Mouse (Mus musculus): ENCODE results near the gene Rbfox3. TPM values are rescaled to one million over a fixed set of nuclear protein-coding genes. Genes with fewer than 3 reads are reported as not detected.

Gene Rbfox3
- 0.76 and 0.85 TPM in 2 replicates for polyA plus RNA-seq (2015; fragmentation: Nextera tagmentation; extraction: Ambion mirVana)

GRCm38 (mm10) chr11:118911307-118912070 lies at the start of gene Rbfox3:
Gene Rbfox3, minus strand, starts transcription at chr11:118911597.
- H3K27ac ChIP-seq (replicated peaks), result no peak within 1 kb of the TSS
- H3K9ac ChIP-seq (ENCODE audit: low read length), result no peak within 1 kb of the TSS
- no peak within 1 kb of the TSS for H3K4me2 ChIP-seq (replicated peaks; ENCODE audit: low read depth)
- no peaks in the 10 kb centered on the region for H3K4me1 ChIP-seq (replicated peaks; ENCODE audit: control insufficient read depth, insufficient read depth)
- DNase-seq (ENCODE audit: low spot score) (no peak), ATAC-seq (ENCODE audit: low FRiP score, low TSS enrichment) (no peak)
- H3K36me3 ChIP-seq (ENCODE audit: control insufficient read depth, insufficient read depth, low read length), result no peaks in the 10 kb centered on the region
- no peak within 1 kb of the TSS for H3K4me3 ChIP-seq (ENCODE audit: low read depth, low read length)
- no peaks in the 10 kb centered on the region for H3K9me3 ChIP-seq (ENCODE audit: control insufficient read depth, low read length)
- H3K27me3 ChIP-seq (ENCODE audit: control insufficient read depth, insufficient read depth, low read length), result peaks cover 26% of the 10 kb centered on the region; the same call in 1 of the 2 replicates
- WGBS, result 54% methylated on average over 4 of the region's 4 CpGs
- TF ChIP-seq EP300 (optimal IDR thresholded peaks at IDR 0.05) (no peak), CTCF (IDR thresholded peaks at IDR 0.05; ENCODE audit: low read depth) (peak; percentile 38)

GRCm38 (mm10) chr11:118960649-118961048 lies 49.3 kb upstream of the Rbfox3 start:
- Histone ChIP-seq H3K36me3 (ENCODE audit: control insufficient read depth, insufficient read depth, low read length) (no peaks in the 10 kb centered on the region), H3K9ac (ENCODE audit: low read length) (no peak overlapping the region), H3K4me3 (ENCODE audit: low read depth, low read length) (no peak overlapping the region), H3K9me3 (ENCODE audit: control insufficient read depth, low read length) (no peaks in the 10 kb centered on the region), H3K4me1 (replicated peaks; ENCODE audit: control insufficient read depth, insufficient read depth) (no peaks in the 10 kb centered on the region), H3K4me2 (replicated peaks; ENCODE audit: low read depth) (no peak overlapping the region), H3K27me3 (ENCODE audit: control insufficient read depth, insufficient read depth, low read length) (no peaks in the 10 kb centered on the region), H3K27ac (replicated peaks) (no peak overlapping the region)
- no peak for DNase-seq (ENCODE audit: low spot score)
- no peak for ATAC-seq (ENCODE audit: low FRiP score, low TSS enrichment)
- WGBS, result 49% methylated on average over 3 of the region's 3 CpGs
- no peak for TF ChIP-seq CTCF (IDR thresholded peaks at IDR 0.05; ENCODE audit: low read depth)
- no peak for TF ChIP-seq EP300 (optimal IDR thresholded peaks at IDR 0.05)

DNA sequence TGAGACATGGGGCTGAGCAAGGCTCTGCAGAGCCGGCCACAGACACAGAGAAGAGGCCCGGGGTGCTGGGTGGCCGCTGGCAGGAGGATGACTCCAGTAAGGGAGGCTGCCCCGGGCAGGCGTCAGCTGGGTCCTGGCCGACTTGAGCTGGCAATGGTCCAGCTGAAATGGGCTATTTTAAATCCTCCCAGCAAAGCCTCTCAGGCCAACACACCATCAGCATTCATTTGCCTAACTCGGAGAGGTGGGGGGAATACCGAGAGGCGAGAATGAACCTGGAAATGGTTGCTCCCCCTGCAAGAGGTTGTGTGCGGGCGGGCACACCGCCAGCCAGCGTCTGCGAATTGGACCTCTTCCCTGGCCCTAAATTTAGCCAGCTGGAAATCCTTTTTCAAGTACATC lies 45.7 kb upstream of the Rbfox3 start:
- ATAC-seq (ENCODE audit: low FRiP score, low TSS enrichment) (no peak), DNase-seq (ENCODE audit: low spot score) (peak; percentile 26)
- H3K4me1 ChIP-seq (replicated peaks; ENCODE audit: control insufficient read depth, insufficient read depth), result no peaks in the 10 kb centered on the region
- no peak for TF ChIP-seq CTCF (IDR thresholded peaks at IDR 0.05; ENCODE audit: low read depth)
- no peaks in the 10 kb centered on the region for H3K9me3 ChIP-seq (ENCODE audit: control insufficient read depth, low read length)
- H3K27me3 ChIP-seq (ENCODE audit: control insufficient read depth, insufficient read depth, low read length), result no peaks in the 10 kb centered on the region
- WGBS, result 39% methylated on average over 14 of the region's 14 CpGs
- H3K9ac ChIP-seq (ENCODE audit: low read length), result no peak overlapping the region
- H3K4me3 ChIP-seq (ENCODE audit: low read depth, low read length), result no peak overlapping the region
- H3K4me2 ChIP-seq (replicated peaks; ENCODE audit: low read depth), result no peak overlapping the region
- H3K36me3 ChIP-seq (ENCODE audit: control insufficient read depth, insufficient read depth, low read length), result no peaks in the 10 kb centered on the region
- H3K27ac ChIP-seq (replicated peaks), result no peak overlapping the region

- TF ChIP-seq EP300 (optimal IDR thresholded peaks at IDR 0.05) (no peak), CTCF (IDR thresholded peaks at IDR 0.05; ENCODE audit: low read depth) (no peak)
- H3K9me3 ChIP-seq (ENCODE audit: control insufficient read depth, low read length), result no peaks in the 10 kb centered on the region
- H3K4me3 ChIP-seq (ENCODE audit: low read depth, low read length), result no peak overlapping the region
- no peak overlapping the region for H3K9ac ChIP-seq (ENCODE audit: low read length)
- WGBS, result 46% methylated on average over 6 of the region's 6 CpGs
- H3K27ac ChIP-seq (replicated peaks), result no peak overlapping the region
- DNase-seq (ENCODE audit: low spot score), result no peak
- no peak overlapping the region for H3K4me2 ChIP-seq (replicated peaks; ENCODE audit: low read depth)
- H3K4me1 ChIP-seq (replicated peaks; ENCODE audit: control insufficient read depth, insufficient read depth), result no peaks in the 10 kb centered on the region
- no peak for ATAC-seq (ENCODE audit: low FRiP score, low TSS enrichment)
- H3K27me3 ChIP-seq (ENCODE audit: control insufficient read depth, insufficient read depth, low read length), result no peaks in the 10 kb centered on the region
- H3K36me3 ChIP-seq (ENCODE audit: control insufficient read depth, insufficient read depth, low read length), result no peaks in the 10 kb centered on the region
These were observed 43.6 kb upstream of the Rbfox3 start for GRCm38 (mm10) chr11:118955016-118955415.

GRCm38 (mm10) chr11:118945868-118946267 lies 34.5 kb upstream of the Rbfox3 start:
- no peak for ATAC-seq (ENCODE audit: low FRiP score, low TSS enrichment)
- Histone ChIP-seq H3K4me3 (ENCODE audit: low read depth, low read length) (no peak overlapping the region), H3K36me3 (ENCODE audit: control insufficient read depth, insufficient read depth, low read length) (no peaks in the 10 kb centered on the region), H3K27me3 (ENCODE audit: control insufficient read depth, insufficient read depth, low read length) (no peaks in the 10 kb centered on the region), H3K9me3 (ENCODE audit: control insufficient read depth, low read length) (no peaks in the 10 kb centered on the region), H3K4me2 (replicated peaks; ENCODE audit: low read depth) (no peak overlapping the region), H3K9ac (ENCODE audit: low read length) (no peak overlapping the region), H3K27ac (replicated peaks) (no peak overlapping the region), H3K4me1 (replicated peaks; ENCODE audit: control insufficient read depth, insufficient read depth) (no peaks in the 10 kb centered on the region)
- DNase-seq (ENCODE audit: low spot score), result no peak
- 82% methylated on average over 8 of the region's 8 CpGs for WGBS
- TF ChIP-seq EP300 (optimal IDR thresholded peaks at IDR 0.05) (no peak), CTCF (IDR thresholded peaks at IDR 0.05; ENCODE audit: low read depth) (no peak)

GRCm38 (mm10) chr11:118941268-118941667 lies 29.9 kb upstream of the Rbfox3 start:
- TF ChIP-seq CTCF (IDR thresholded peaks at IDR 0.05; ENCODE audit: low read depth) (no peak), EP300 (optimal IDR thresholded peaks at IDR 0.05) (no peak)
- no peaks in the 10 kb centered on the region for H3K36me3 ChIP-seq (ENCODE audit: control insufficient read depth, insufficient read depth, low read length)
- no peaks in the 10 kb centered on the region for H3K4me1 ChIP-seq (replicated peaks; ENCODE audit: control insufficient read depth, insufficient read depth)
- H3K9me3 ChIP-seq (ENCODE audit: control insufficient read depth, low read length), result no peaks in the 10 kb centered on the region
- no peak overlapping the region for H3K27ac ChIP-seq (replicated peaks)
- H3K4me3 ChIP-seq (ENCODE audit: low read depth, low read length), result no peak overlapping the region
- DNase-seq (ENCODE audit: low spot score) (no peak), ATAC-seq (ENCODE audit: low FRiP score, low TSS enrichment) (no peak)
- H3K9ac ChIP-seq (ENCODE audit: low read length), result no peak overlapping the region
- H3K4me2 ChIP-seq (replicated peaks; ENCODE audit: low read depth), result no peak overlapping the region
- H3K27me3 ChIP-seq (ENCODE audit: control insufficient read depth, insufficient read depth, low read length), result no peaks in the 10 kb centered on the region
- WGBS, result 33% methylated on average over 5 of the region's 5 CpGs

Data from stomach, postnatal 0 days (tissue).